Mouse (Mus musculus): Measurements from ENCODE around the gene Foxa2.

Foxa2 gene

GRCm38 (mm10) chr2:148046799-148047165, at the start of gene Foxa2:
Gene Foxa2 (minus strand): TSS chr2:148046969.
- DNase-seq (ENCODE audit: low read depth): no peak

DNA sequence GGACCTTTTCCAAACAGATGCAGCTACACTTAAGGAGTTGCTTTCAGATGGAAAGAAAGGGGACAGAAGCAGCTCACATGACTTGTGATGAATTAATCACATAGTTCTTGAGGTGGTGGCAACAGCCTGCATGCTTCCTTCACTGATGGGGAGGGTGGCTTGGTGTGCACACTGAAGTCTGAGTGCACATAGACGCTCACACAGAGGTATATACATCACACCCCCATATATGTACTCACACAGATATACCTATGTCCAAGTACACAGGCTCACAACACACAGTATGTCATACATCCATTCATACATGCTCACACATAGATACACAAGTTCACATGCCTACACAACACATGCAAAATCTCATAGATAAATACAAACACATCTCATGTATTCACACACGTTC, 45.3 kb upstream of the Foxa2 start:
- no peak for DNase-seq (ENCODE audit: low read depth)

GRCm38 (mm10) chr2:148091657-148092056, 44.9 kb upstream of the Foxa2 start:
- DNase-seq (ENCODE audit: low read depth): no peak

DNA sequence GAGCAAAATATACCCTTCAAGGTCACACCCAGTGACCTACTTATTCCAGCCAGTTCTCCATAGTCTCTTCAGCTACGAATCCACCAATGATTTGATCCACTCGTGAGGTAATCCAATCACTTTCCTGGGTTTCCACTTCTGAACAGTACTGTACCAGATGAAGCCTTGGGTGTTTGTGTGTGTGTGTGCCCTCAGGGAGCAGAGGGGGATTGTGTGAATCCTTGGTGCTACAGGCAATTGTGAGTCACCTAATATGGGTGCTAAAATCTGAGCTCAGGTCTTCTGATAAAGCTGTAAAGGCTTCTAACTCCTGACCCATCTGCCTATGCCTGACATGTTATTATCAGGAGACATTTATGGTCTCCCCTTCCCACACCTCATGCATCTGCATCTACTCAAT, 43.3 kb upstream of the Foxa2 start:
- no peak for DNase-seq (ENCODE audit: low read depth)

- DNase-seq (ENCODE audit: low read depth): no peak
These were observed 38.8 kb upstream of the Foxa2 start for GRCm38 (mm10) chr2:148085529-148085928.

DNA sequence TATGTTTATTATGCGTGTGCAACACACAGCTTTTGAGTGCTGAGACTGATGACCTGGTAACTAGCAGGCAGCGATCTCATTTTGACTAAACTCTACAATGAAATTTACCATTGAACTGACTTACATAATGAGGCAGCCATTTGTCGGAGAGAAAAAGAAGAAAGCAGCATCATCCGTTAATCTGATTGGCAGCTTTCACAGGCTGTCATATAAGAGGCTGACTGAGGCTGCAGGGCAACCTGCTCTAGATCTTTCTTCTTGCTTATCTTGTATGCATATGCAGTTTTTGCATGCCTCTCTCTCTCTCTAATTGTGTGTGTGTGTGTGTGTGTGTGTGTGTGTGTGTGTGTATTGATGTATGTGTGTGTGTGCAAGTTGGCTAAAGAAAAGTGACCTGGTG, 38.4 kb upstream of the Foxa2 start:
- DNase-seq (ENCODE audit: low read depth): no peak

DNA sequence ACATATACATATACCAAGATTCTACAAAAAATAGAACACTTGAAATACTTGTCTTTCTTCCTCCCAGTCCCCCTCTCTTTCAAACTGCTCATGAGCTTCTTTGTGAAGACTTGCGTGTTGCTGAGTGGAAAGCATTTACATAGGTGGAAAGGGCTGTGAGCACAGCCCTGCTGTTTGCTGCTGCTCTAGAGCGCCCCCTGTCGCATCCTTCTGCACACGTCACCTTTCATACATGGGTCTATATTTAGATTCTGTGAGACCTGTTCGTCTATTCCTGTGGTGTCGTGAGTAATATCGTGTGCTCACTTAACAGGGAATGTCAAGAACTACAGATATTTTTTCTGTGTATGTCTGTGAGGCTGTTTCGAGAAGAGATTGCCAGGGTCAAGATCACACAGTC, 35.5 kb upstream of the Foxa2 start:
- DNase-seq (ENCODE audit: low read depth): peak; percentile 79

GRCm38 (mm10) chr2:148060705-148061104, 13.9 kb upstream of the Foxa2 start:
- no peak for DNase-seq (ENCODE audit: low read depth)

DNA sequence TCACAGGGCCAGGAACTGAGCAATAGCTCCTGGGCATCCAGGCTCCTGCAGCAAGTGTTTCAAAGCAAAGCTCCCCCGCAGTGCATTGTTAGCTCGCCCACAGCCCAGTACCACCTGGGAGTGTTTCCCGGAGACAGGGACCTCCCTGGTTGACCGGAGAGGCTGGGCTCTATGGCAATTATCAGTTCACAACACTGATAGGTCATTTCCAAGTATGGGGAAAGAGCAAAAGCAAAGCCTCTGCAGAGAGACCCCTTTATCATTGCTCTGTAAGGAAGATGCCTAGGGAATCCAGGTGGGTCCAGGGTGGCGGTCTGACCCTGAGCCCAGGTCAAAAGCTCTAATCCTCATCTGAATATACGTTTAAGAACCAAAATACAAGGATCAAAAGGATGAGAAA, 6.6 kb upstream of the Foxa2 start:
- no peak for DNase-seq (ENCODE audit: low read depth)

DNA sequence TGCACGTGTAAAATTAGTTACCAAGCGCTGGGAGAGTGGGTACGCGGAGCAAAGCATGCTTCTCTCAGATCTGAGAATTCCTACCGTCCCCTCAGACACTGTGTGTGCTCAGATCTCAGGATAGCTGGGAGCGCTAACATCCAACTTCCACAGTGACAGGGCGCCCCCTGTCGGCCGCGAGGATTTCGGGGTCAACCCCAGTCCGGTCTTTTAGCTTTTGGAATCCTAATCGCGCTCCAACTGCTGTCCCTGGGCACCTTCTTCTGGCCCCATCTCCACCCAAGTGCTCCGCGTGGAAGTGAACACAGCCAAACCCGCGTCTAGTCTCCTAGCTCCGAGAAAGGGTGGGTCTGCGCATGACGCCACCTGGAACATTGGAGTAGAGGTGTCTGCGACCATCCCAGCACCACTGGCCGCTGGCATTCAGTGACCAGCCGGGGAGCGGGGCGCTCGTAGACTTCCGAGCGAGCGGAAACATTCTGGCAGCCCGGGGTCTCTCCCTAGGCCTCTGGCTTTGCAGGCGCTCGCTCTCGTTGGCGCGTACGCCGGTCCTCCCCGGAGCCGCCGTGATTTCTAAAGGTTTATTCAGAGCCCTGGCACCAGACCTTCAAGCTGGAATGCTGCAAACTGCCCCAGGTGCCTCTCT, 1.8 kb upstream of the Foxa2 start:
- peak; percentile 25 for DNase-seq (ENCODE audit: low read depth)

- no peak for DNase-seq (ENCODE audit: low read depth)
These were observed 842 bp upstream of the Foxa2 start for GRCm38 (mm10) chr2:148047611-148048010.

GRCm38 (mm10) chr2:148045937-148046798, 601 bp downstream of the Foxa2 start:
- no peak for DNase-seq (ENCODE audit: low read depth)

DNA sequence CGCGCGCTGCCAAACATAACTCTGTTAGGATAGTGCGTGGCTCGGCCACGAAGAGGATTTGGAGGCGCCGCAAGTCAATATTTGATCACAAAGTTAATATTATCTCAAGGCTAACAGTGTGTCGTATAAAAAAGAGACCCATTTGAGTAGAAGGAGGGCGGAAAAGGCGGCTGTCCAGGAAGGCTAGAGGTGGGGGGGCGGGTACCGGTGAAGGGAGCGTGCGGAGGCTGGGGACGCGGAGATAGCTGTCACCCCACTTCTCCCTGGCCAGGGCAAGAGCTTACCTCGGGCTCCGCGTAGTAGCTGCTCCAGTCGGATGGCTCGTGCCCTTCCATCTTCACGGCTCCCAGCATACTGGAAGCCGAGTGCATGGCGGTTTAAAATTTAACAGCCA, 1.2 kb downstream of the Foxa2 start:
- DNase-seq (ENCODE audit: low read depth): no peak

DNA sequence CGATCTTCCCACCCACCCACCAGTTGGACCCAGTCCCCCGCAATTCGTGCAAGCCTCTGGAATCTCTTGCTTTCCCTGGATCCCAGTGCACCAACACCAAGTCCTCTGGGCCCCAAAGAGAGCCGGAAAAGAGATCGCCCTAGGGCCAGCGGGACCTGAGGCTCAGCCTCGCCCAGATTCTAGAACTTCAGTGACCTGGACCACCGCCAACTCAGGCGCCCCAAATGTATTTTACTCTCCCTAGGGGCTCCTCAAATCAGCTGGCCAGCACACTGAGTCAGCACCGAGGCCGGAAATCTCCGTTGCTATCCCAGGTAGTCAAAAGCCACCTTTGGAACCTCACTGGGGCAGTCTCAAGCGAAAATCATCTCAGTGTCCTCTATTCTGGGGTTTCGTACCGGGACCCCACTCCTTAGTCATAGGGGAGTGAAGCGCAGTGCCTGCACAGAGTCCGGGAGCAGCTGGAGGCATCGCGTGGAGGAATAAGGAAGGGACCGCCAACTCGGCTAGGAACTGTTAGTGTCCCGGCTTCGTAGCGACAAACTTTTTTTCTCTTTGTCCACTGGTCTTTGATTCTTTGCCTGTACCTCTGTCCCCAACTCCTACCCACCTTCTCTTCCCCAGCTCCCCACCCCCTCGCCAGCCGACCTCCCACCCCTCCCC, 1.8 kb downstream of the Foxa2 start:
- DNase-seq (ENCODE audit: low read depth): no peak

DNA sequence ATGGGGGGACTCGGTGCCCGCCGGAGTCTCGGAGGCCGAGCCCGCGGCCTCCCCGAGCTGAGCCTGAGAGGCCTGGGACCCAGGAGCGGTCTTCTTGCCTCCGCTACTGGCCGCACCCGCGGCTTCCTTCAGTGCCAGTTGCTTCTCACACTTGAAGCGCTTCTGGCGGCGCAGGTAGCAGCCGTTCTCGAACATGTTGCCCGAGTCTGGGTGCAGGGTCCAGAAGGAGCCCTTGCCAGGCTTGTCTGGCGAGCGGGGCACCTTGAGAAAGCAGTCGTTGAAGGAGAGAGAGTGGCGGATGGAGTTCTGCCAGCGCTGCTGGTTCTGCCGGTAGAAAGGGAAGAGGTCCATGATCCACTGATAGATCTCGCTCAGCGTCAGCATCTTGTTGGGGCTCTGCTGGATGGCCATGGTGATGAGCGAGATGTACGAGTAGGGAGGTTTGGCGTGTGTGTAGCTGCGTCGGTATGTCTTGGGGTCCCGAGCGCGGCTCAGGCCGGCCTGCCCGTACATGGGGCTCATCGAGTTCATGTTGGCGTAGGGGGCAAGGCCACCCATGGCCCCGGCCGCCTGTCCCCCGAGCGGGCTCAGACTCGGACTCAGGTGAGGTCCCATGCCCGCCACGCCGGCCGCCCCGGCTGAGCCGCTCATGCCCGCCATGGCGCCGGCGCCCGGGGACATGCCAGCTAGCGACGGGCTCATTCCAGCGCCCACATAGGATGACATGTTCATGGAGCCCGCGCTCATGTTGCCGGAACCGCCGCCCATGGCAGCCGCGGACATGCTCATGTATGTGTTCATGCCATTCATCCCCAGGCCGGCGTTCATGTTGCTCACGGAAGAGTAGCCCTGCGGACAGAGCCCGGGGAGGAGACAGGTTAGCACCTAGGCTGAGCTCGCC, 2.5 kb downstream of the Foxa2 start:
- no peak for DNase-seq (ENCODE audit: low read depth)

DNA sequence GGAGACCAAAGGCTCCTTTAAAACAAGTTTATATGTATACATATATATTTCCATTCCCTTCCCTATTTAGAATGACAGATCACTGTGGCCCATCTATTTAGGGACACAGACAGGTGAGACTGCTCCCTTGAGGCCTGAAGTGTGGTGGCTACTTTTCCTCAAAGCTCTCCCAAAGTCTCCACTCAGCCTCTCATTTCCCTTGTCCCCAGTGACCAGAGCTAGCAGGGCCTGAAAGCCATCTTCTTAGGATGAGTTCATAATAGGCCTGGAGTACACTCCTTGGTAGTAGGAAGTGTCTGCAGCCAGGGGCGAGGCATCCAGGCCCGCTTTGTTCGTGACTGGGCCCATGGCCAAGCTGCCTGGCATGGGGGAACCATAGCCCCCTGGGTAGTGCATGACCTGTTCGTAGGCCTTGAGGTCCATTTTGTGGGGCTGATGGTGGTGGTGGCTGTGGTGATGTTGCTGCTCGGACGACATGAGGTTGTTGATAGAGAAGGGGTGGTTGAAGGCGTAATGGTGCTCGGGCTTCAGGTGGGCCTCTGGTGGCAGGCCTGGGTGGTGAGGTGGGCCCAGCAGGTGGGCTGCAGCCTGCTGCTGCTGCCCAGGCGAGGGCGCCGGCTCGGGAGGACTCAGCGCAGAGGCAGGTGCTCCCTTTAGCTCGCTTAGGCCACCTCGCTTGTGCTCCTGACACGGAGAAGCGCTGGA, 3.3 kb downstream of the Foxa2 start:
- no peak for DNase-seq (ENCODE audit: low read depth)

GRCm38 (mm10) chr2:148042126-148042640, 4.6 kb downstream of the Foxa2 start:
- DNase-seq (ENCODE audit: low read depth): no peak

DNA sequence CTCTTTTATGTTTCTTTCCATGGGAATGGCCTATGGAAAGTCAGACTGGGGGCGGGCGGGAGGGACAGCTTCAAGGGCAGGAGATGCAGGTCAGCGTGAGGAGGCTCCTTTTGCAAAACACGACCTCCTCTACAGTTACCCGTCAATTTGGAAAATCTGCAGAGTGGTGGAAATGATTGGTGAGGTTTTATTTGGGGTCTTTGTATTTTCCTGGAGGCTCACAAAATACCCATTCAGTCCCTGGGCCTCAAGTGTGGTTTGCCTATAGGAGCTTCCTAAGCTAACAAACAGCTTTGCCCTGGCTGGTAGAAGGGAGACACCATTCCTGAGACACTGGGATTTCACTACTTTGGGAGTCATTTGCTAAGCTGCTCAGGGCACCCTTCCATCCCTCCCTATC, 5.4 kb downstream of the Foxa2 start:
- no peak for DNase-seq (ENCODE audit: low read depth)

DNA sequence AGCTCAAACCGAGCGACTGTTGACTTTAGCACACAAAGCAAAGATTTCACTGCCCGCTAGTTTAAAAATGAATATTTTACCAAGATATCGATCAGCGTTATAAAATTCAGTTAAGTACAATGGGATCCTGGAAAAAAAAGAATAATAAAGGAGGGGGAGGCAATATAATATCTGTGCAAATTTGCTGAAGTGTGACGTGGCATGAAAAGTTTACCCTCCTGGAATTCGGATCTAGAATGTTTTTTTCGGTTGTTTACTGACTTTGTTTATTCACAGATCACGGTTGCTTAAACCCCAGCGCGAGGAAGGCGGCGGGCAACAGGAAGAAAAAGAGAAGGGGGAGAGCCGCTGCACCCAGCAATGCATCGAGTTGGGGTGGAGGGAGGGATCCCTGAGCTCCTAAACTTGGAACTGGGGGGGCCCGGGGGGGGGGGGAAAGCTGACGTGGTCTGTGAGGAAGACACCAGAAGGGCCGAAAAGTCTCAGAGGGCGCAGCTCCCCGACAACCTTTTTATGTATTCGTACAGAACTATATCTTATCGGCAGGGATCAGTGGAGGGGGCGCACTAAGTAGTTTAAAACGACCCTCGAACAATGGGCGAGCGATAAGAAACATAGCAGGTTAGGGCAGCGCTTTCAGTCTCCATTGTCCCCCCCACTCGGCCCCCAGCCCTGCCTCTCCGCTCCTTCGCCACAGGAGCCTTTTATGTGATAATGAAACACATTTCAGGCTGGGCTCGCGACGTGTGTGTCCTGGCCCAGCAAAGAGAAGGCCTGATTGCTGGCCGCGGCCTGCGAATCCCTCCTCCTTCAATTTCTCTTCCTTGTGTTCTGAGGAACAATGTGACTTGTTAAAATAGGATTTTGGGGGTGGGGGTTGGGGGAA, 6.3 kb downstream of the Foxa2 start:
- no peak for DNase-seq (ENCODE audit: low read depth)

Data from NIH3T3 (cell line).